Mouse (Mus musculus): ENCODE measurements around the gene Atxn1. TPM values are rescaled to one million over a fixed set of nuclear protein-coding genes. Genes with fewer than 3 reads are reported as not detected.
A peak's percentile ranks its signal among the peaks of the same experiment; 100 is the strongest.

Gene Atxn1
- total RNA-seq, 2 experiments from 2014 or later: 5.9 to 9.0 TPM

GRCm38 (mm10) chr13:45836377-45837054, 128.3 kb downstream of the Atxn1 start:
- ATAC-seq (ENCODE audit: poor library complexity, severe bottlenecking): no peak

- ATAC-seq (ENCODE audit: poor library complexity, severe bottlenecking): no peak
Measured at GRCm38 (mm10) chr13:45834300-45834699, 130.5 kb downstream of the Atxn1 start.

DNA sequence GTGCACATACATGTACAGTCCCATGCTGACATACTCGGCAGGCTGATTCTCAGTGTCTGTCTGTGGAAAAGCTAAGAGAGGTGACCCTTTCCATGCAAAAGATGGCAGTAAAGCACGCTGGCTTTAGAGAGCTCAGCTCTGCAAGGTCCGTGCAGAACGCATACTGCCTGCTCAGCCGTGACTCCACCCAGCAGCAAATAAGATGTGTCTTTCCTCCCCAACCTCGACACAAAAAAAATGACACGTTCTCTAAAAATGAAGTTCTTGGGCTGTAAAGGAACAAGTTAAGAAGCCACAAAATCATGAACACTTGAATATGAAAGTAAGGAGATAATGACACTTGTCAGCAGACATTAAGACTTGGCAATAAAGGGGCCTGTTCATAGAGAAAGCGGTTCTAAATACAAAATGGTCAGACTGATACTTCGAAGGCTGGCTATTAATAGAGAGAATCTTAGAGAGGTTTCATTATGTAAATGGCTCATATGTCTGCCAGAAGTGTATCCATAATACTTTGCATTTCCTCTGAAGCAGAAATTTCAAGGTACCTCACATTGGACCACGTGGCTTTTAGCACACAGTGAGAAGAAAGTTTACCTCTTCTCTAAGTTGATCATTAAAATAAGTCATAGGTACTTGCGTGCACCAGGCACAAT, 132.0 kb downstream of the Atxn1 start:
- ATAC-seq (ENCODE audit: poor library complexity, severe bottlenecking): no peak

- no peak for ATAC-seq (ENCODE audit: poor library complexity, severe bottlenecking)
Measured at GRCm38 (mm10) chr13:45829341-45829936, 135.4 kb downstream of the Atxn1 start.

GRCm38 (mm10) chr13:45828035-45828434, 136.8 kb downstream of the Atxn1 start:
- ATAC-seq (ENCODE audit: poor library complexity, severe bottlenecking): no peak

DNA sequence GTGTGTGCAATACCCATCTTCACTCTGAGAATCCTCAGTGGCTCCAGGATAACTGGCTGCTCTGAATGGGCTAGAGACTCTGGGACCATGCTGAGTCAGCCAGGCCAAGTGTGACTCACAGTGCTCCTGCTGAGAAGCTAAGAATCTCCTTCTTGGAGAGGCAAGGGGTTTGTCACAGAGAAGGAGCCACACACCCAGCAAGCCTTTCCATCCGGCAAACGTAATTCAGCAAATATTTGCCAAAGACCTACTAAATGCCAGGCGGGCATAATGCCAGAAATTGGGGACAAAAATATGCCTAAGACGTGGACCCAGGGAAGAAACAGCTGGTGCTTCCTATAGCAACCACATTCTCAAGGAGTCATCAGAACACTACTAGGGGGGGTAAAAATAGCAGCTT, 137.2 kb downstream of the Atxn1 start:
- ATAC-seq (ENCODE audit: poor library complexity, severe bottlenecking): no peak

- no peak for ATAC-seq (ENCODE audit: poor library complexity, severe bottlenecking)
Measured at GRCm38 (mm10) chr13:45827046-45827596, 137.7 kb downstream of the Atxn1 start.

DNA sequence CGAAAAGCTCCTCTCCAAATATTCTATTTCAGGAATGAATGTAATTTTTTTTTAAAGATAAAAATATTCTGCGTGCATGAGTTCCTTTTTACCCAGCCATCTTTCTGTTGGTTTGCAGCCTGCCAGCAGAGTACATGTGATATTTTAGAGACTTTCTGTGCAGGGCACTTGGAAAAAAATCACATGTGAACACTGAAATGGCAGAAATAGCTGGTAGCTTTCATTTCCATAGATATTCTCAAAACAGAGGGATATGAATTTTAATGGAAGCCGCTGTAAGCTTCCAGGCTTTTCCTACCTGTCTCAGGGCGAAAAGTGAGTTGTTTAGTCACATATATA, 142.3 kb downstream of the Atxn1 start:
- ATAC-seq (ENCODE audit: poor library complexity, severe bottlenecking): no peak

DNA sequence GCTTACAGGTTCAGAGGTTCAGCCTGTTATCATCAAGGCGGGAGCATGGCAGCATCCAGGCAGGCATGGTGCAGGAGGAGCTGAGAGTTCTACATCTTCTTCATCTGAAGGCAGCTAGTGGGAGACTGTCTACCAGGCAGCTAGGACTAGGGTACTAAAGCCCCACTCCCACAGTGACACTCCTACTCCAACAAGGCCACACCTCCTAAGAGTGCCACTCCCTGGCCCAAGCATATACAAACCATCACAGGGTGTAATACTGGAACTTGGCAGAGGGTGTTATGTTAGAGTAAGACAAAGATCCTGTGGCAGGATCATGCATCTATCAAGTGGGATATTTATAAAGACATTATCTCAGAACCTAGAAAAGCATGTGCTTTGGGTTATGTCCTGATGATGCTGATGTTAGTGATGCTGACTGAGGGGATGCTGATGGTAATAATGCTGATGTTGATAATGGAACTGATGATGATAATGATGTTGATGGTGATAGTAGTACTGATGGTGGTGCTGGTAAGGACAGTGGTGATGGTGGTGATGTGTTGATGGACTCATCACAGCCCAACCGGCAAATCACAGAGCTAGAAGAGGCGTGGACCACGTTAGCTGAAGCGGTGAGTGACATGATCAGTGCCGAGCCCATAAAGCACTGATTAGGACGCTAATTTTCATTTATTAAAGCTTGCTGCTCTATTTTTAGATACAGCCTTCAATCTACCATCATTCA, 142.9 kb downstream of the Atxn1 start:
- no peak for ATAC-seq (ENCODE audit: poor library complexity, severe bottlenecking)

DNA sequence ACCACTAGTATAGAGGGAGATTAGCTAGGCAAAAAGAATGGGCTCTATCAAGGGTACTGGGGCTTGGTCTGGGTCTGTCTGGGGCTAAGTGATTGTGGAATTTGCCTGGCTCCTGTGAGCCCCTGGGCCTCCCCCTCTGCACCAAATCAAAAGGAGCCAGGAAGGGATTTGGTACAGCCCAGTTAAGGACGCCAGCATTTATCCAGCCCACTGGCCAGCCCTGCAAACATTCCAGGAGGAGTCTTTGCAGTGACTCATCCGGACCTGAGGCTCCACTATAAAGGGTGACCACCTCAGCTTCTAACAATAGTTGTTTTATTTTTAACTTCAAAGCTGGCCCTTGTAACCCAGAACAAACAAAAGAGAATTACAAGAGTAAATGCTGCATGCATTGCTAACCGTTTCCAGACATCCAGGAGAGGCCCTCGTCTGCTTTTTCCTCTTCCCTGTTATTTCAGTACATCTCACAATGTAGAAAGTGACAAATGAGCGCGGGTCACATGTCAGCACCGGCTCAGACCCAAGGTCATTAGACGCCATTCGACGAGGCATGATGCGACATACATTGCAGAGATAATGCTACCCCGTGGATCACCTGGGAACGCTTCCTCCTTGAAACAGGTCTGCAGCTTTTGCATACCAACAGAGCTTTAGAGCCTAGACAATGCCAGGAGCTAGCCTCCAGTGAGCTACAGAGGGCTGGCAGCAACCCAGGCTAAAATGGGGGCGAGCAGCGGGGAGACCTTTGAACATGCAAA, 144.2 kb downstream of the Atxn1 start:
- ATAC-seq (ENCODE audit: poor library complexity, severe bottlenecking): no peak

GRCm38 (mm10) chr13:45816670-45817069, 148.1 kb downstream of the Atxn1 start:
- no peak for ATAC-seq (ENCODE audit: poor library complexity, severe bottlenecking)

DNA sequence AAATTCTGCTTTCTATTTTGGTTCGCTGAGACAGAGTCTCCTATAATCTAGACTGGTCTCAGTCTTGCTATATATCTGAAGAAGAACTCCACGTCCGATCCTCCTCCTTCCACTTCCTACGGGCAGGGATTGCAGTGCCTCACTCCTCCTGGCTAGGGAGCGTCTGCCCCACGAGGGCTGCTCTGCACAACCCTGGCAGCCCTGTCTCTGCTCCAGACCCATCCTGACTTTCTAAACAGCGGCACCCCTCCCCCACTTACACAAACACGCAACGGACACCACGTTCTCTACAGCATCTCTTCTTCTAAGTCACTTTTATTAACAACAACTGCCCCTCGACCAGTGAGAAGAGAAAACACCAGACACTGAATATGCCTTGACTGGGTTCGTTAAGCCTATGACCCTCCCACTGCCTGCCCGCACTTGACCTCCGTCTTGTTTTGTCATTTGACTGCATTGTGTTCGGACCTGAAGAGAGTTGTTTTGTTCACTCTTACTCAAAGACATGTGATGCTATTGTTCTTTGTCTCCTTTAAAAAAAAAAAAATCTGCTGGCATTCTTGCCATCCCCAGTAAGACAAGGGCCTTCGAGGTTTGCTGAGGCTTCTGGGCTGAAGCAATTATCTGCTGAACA, 154.9 kb downstream of the Atxn1 start:
- no peak for ATAC-seq (ENCODE audit: poor library complexity, severe bottlenecking)

DNA sequence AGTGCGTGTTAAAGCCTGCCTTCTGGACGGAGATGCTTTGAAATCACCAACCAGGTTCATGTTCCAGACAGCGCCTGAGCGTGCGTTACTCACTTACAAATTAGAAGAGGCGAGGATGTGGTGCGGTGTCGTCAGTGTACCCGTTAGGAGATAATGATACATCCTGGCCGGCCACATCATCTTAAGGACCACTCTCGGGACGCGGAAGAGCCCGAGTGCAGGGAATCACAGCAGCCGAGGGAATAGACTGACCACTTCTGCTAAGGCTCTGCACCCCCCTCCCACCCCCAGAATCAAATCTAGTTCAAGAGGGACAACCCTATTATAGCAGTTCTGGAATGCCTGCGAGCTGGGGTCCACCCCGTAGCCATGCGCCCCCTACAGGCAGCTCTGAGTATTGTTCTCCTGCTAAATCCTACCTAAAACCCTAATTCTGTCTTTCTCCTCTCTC, 157.2 kb downstream of the Atxn1 start:
- ATAC-seq (ENCODE audit: poor library complexity, severe bottlenecking): peak; percentile 38; the same call in 1 of the 2 replicates

- no peak for ATAC-seq (ENCODE audit: poor library complexity, severe bottlenecking)
Measured at GRCm38 (mm10) chr13:45806600-45807525, 157.9 kb downstream of the Atxn1 start.

DNA sequence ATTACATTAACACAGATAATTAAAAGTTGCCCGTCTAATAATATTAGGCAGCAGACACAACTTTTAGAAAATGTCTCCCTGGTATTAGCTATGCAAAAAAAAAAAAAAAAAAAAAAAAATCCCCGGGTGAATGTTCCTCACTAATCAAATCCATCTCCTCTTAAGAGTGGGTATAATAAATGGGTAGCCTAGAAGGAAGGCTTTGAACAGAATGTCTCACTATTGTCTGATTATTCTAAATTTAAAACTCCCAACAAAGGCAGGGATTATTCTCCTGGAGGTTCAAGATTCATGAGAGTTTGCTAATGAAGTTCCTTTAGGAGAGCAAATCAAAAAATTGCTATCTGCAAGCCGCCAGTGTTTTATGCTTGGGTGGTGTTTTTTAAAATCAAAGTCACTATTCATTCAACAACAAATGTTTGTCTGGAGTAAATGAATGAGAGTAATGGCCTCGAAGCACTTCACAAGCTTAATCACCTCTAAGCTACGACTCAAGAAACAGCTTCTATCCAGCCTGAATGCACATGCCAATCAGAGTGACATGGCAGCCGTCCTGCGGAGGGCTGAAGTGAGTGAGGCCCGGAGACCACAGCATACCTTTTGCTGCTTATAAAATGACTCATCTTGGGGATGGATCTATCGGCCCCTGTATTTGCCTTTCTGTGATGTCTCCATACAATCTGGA, 158.8 kb downstream of the Atxn1 start:
- ATAC-seq (ENCODE audit: poor library complexity, severe bottlenecking): no peak

- ATAC-seq (ENCODE audit: poor library complexity, severe bottlenecking): peak; percentile 69
Measured at GRCm38 (mm10) chr13:45802620-45803410, 162.0 kb downstream of the Atxn1 start.

- no peak for ATAC-seq (ENCODE audit: poor library complexity, severe bottlenecking)
Measured at GRCm38 (mm10) chr13:45798248-45798647, 166.6 kb downstream of the Atxn1 start.

DNA sequence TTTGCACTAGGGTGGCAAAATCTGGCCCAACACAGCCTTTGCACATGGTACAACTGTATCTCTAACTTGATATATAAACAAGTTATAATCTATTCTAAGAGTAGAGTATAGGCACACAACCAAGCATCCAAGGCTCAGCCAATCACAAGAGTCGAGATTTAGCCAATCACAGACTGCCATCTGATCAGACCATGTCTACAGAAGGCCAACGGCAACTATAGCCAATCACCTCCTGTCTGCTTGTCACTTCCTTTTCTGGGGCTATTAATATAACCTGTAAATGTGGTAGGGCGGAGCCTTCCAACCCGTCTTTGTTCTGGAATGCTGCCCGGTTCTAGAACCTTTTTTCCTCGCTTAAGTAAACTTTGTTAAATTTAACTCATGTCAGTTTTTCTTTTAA, 167.1 kb downstream of the Atxn1 start:
- no peak for ATAC-seq (ENCODE audit: poor library complexity, severe bottlenecking)
